Mouse (Mus musculus): Measurements from ENCODE around the gene Six2.
A peak's percentile ranks its signal among the peaks of the same experiment; 100 is the strongest.

Gene Six2

GRCm38 (mm10) chr17:85688236-85688910 is at the start of gene Six2:
Gene Six2 (minus strand): TSS chr17:85688274.
- DNase-seq (ENCODE audit: low read depth, low spot score) = no peak

DNA sequence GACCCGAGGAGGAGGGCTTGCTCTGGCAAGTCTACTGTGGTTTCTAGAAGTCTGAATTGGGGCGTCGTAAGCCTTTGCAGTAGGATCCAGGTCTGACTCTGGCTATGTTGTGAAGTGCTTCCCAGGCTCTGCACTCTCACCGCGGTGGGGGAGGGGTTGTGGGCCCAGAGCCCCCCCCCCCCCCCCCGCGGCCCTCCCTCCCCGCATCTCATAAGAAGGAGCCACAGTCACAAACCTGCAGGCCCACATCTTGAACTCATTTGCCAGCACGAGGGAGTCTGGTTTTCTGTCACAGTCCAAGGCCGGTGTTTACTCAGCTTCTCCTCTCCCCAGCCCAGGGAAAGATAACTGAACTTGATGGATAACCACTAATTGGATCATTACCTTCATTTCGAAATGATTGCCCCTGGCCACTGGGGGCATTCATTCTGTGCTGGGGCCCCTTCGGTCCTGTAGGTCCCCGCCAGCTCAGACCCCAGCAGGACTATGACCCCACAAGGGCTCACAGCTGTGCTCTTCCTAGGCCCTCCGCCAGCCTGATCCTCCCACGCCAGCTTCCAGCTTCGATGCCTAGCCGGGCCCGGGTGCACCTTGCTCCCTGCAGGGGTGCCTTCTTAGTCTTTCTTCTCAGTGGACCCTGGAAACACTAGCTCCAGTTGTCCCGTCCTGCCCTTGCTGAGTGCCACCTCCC is 49.2 kb upstream of the Six2 start:
- DNase-seq (ENCODE audit: low read depth, low spot score) = no peak

DNA sequence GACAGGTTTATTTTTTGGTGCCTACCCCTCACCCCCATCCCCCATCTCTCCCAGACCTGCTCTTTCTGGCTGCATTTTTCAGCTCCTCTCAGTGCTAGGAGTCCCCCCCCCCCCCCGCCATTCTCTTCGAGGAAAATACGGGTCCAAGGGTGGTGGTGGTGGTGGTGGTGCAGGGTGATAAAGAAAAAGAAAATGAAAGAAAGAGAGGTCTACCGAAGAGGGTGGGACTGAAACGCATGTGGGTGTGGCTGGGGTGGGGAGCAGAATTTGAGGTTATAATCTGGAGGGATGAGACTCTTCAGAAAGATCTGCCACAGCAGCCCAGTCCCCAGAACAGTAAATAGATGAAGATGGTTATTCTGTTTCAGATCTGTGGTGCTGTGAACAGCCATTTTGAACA is 43.3 kb upstream of the Six2 start:
- DNase-seq (ENCODE audit: low read depth, low spot score) = no peak

- no peak for DNase-seq (ENCODE audit: low read depth, low spot score)
These were observed 42.3 kb upstream of the Six2 start for GRCm38 (mm10) chr17:85730231-85731015.

DNA sequence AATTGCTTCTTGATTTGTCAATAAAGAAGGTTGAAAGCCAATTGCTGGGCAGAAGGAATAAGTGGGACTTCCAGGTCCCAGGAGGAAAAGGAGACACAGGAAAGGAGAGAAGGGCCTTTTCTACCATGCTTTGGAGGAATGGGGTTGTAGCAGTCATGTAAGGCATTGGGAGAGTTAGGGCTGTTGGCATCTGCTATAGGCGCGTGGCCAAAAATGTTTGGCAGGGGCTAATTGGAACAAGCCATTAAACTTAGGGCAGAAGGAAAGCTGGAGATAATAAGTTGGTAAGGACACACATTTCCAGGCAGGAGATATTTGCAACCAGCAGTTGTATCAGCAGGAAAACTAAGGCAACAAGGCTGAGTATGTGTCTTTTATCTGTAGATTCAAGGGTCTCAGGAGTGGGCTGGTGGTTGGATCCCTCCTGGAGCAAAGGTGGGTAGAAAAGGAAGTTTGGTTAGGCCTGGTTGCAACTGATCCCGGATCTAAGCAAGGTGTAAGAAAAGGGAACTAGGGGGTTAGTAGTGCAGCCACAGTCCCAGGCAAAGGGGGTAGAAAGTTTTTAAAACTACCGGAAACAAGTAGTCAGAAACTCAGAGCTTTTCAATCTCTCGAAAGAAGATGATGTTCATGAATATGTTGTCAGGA is 40.1 kb upstream of the Six2 start:
- no peak for DNase-seq (ENCODE audit: low read depth, low spot score)

- DNase-seq (ENCODE audit: low read depth, low spot score) = no peak
These were observed 37.9 kb upstream of the Six2 start for GRCm38 (mm10) chr17:85725988-85726387.

- DNase-seq (ENCODE audit: low read depth, low spot score) = no peak
These were observed 35.1 kb upstream of the Six2 start for GRCm38 (mm10) chr17:85723166-85723565.

DNA sequence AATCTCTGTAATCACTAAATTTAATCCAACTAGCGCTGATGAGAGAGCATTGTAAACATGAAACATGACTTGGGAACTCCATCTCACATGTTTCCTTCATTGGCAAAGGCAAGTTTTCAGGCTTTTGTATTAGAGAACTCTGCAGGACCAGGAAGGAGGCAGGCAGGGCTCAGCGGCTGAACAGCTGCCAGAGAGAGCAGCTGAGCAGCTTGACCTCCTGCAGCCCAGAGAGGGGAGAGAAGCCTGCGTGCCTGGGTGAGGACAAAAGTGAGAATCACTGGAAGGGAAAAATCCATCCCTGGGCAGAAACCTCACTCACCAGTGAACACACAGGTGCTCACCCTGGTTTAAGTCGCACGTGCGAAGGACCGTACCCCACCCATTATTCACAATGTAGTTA is 29.2 kb upstream of the Six2 start:
- DNase-seq (ENCODE audit: low read depth, low spot score) = no peak

GRCm38 (mm10) chr17:85715784-85716183 is 27.7 kb upstream of the Six2 start:
- DNase-seq (ENCODE audit: low read depth, low spot score) = peak; percentile 8

- DNase-seq (ENCODE audit: low read depth, low spot score) = no peak
These were observed 26.3 kb upstream of the Six2 start for GRCm38 (mm10) chr17:85714370-85714769.

- no peak for DNase-seq (ENCODE audit: low read depth, low spot score)
These were observed 24.8 kb upstream of the Six2 start for GRCm38 (mm10) chr17:85712874-85713273.

DNA sequence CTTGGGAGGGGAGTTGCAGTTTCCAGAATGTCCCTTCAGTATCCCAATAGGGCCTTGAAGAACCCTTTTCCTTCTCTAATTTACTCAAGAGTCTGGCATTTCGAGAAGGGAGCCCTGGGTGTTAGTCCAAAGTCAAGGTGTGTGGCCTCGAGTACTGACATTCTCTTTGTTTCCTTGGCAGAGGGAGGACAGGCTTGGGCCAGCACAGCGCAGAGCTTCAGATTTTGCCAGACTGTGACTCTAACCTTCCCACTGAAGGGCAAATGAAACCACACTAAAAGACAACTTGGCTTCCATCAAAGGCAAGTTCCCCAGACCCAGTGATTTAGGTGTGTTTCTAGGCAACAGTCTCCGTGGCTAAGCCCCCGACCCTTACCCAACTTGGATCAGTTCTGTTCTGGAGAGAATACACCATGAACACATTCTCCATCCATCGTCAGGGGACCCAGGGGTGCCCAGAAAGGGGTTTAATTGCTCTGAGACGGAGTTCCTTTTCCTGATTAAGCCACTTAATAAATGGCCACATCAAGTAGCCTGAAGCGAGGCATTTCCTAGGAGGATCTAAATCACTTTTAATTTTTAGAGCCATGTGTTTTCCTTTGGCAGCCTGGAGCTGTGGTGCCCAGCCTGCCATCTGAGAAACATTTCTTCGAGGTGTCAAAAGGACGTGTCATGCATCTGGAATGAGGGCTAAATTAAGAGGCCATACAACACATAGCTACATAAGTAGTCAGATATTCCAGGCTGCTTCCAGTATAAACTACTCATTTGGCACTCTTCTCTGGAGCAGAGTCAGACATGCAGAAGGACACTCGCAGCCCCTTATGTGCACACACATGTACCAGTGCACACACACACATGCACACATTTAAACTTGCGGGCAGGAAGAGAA is 16.5 kb upstream of the Six2 start:
- no peak for DNase-seq (ENCODE audit: low read depth, low spot score)

GRCm38 (mm10) chr17:85700028-85700427 is 12.0 kb upstream of the Six2 start:
- no peak for DNase-seq (ENCODE audit: low read depth, low spot score)

DNA sequence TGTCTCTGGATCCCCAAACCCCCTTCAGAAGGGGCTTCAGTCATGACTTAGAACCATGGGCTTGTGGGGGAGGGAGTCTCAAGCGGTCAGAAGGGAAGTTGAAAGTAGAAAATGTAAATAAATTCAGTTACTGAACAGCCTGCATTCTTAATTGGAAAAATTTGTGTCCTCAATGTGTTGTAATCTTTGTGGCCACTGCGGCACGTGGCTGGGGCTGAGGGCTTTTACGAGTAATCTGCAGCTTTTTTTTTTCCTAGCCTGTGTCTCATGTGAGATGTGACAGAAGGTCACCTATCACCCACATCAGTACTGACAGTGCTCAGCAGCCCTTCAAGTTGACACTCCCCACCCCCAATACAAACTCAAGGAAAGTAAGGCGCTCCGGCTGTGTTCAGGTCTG is 10.6 kb upstream of the Six2 start:
- DNase-seq (ENCODE audit: low read depth, low spot score) = no peak

DNA sequence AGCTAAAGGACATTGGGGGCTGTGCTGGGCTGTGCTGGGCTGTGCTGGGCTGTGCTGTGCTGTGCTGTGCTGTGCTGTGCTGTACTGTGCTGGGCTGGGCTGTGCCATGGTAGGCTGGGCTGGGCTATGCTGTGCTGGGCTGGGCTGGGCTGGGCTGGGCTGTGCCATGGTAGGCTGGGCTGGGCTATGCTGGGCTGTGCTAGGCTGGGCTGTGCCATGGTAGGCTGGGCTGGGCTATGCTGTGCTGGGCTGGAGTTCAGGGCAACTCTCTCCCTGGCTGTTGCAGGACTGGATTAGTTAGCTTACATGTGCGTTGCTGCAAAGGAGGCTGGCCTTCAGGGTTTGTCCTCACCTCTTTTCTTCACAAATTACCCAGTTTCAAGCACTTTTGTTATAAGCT is 9.9 kb upstream of the Six2 start:
- DNase-seq (ENCODE audit: low read depth, low spot score) = no peak

- no peak for DNase-seq (ENCODE audit: low read depth, low spot score)
These were observed 6.4 kb upstream of the Six2 start for GRCm38 (mm10) chr17:85694499-85694898.

DNA sequence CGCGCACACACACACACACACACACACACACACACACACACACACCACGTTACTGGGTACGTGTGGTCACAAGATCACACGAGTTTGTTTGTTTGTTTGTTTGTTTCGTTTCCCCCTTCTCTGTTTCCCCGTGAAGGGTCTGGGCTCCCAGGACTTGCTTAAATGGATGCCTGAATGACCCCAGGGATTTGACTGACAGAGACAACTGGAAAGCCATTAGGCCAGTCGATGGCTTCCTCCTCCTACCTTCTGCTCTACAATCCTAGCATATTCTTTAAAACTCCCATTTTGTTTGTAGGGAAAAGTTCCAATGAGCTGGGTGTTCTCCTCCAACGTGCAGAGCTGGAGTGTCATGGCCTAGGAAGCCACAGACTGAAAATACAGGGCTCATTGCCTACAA is 5.0 kb upstream of the Six2 start:
- DNase-seq (ENCODE audit: low read depth, low spot score) = no peak

DNA sequence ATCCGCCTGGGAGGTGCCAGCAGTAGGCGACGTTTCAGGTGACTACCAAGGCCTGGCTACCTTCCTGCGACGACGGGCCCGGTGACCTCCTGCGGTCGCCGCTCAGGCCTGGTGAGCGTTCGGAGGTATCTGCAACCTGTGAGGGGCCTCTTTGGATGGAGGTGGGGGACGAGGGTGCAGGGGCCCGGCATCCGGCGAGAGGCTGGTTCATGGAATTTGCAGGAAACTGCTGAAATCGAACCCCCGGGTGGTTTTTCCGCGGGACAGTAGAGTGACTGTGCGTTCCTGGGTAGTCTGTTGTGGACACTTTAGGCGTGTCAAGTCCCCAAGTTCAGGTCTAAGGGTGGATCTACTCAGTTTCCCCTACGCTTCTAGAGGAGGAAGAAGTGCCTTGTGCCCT is 4.5 kb upstream of the Six2 start:
- no peak for DNase-seq (ENCODE audit: low read depth, low spot score)

GRCm38 (mm10) chr17:85691701-85692536 is 3.8 kb upstream of the Six2 start:
- DNase-seq (ENCODE audit: low read depth, low spot score) = no peak

GRCm38 (mm10) chr17:85690969-85691335 is 2.9 kb upstream of the Six2 start:
- no peak for DNase-seq (ENCODE audit: low read depth, low spot score)

All from A20 (cell line).